Mouse (Mus musculus) cerebellum, postnatal 4 days (tissue): Measurements from ENCODE around the gene Plgrkt.
"Not testable (repeated sequence)": the region's sequence is repeated elsewhere in the genome, so short reads cannot be mapped to it uniquely, and the experiment has no call there.

Experiments used
- DNase-seq, 2 experiments: peaks; one replicate each; pipeline ENCODE4 v3.0.0; 2022; ENCODE audit warnings: low spot score in 2 of 2, mixed read lengths in 1 of 2

Plgrkt gene

DNA sequence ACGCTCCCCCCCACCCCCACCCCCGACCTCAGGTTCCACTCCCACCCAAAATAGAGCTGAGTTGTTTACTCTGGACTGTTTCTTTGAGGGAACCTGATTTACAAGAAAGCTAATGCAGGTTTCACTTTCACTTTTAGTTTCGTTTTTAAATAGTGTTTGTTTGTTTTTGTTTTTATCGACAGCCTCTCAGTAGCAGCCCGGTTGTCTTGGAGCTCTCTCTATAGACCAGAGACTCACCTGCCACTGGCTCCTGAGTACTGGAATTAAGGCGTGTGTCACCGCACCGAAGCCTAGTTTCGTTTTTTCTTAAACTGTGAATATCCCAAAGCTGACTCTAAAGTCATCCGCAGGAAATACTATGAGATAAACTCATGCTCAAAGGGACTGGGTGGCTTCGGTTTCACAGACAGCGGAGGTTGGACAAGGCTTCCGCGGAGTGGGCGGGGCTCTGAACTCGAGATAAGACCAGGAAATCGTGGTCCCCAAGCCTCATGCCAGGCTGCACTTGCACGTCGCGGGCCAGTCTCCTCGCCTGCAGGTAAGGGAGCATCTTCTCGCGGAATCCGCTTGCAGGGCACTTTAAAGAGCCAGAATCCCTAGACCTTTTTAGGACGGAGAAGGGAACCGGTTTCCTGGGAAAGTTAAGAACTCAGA is at the start of gene Plgrkt, which contains the start of gene Cd274:
Plgrkt (minus strand) TSS at position 422 of the 654 bp plus-strand sequence.
Cd274 (plus strand) TSS at position 487 of the 654 bp plus-strand sequence.
- DNase-seq = peak in 1 of 2 experiments; percentile 17

DNA sequence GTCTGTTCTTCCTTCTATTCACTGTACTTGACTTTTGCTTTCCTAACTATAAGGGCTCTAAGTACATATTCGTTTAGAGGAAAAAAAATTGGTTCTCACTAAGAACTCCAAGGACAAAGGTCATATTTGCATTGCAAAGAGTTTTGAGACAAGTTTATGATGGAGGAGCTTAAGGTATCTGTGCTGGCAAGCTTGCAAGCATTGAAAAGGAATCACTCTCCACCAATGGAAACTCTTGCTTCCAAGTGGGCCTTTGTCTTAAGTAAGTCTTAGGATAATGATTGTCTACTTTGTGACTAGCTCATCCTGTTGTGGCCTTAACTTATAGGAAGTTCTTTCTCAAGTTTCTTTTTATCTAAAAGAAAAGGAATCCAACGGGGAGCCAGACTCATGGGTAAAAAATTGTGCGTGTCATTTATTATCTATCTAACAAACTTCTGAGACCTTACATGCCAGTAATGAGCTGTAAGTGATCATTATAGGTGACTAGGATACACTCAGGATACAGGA is 49.3 kb upstream of the Plgrkt start:
- DNase-seq = no peak

GRCm38 (mm10) chr19:29414917-29415316 is 47.7 kb upstream of the Plgrkt start:
- not testable (repeated sequence) for DNase-seq

- no peak for DNase-seq
These were observed 47.3 kb upstream of the Plgrkt start for GRCm38 (mm10) chr19:29414513-29414912.

GRCm38 (mm10) chr19:29412476-29413420 is 45.6 kb upstream of the Plgrkt start:
- DNase-seq = peak in 1 of 2 experiments; percentile 6

GRCm38 (mm10) chr19:29410619-29411018 is 43.4 kb upstream of the Plgrkt start, which contains the start of gene Pdcd1lg2:
Gene Pdcd1lg2 (plus strand): TSS chr19:29410919.
- no peak for DNase-seq

DNA sequence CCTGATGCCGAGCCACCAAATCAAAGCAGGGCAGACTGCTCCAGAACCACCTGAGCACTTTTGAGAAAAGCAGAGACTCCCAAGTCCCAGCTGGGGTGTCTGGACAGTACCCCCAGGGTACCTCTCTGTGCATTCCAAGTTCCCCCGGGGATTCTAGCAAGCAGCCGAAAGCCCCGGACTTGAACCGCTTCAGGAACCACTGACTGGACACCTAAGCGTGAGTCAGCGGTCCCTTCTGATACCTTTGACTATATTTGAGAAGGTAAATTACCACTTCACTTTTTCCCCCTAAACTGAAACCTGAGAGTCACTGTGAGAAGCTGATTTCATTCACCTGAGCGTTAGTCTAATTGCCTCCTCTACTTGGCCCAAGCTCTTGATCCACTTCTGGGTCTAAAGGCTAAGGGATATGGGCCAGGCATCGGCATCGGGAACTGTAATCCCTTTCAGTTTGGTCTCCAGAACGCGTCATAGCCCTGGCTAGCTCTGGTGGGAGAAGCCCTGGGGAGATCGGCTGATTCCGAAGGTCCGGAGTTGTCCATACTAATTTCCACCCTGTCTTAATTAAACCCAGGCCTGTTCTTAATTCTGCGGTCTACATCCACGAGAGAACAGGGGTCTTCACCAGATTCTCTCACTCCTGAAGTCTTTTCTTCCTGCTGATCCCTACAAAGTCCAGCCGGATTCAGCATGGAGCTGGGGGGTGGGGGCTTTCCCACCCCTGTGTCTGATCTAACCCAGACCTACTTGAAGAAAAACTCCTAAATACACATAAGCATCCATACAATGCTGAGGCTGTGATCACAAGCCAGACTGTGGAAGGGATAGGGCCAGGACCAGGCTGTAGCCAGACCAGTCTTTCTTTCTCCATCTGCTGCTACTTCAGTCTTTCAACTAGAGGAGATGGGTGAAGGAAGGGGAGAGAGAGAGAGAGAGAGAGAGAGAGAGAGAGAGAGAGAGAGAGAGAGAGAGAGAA is 39.1 kb upstream of the Plgrkt start:
- DNase-seq = no peak

DNA sequence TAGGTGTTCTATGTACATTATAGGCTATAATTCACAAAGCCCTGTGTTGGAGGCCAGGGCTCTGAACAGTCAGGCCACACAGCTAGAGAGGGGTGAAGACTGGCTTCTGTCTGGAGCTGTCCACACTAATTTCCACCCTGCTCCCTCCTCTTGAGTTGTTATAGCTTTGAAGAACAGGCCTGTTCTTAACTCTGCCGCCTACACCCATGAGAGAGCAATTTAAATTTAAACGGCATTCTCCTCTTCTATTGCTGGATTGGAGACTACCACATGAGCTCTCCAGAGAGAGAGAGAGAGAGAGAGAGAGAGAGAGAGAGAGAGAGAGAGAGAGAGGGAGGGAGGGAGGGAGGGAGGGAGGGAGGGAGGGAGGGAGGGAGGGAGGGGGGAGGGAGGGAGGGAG is 38.2 kb upstream of the Plgrkt start:
- no peak for DNase-seq

- DNase-seq = no peak
These were observed 36.1 kb upstream of the Plgrkt start for GRCm38 (mm10) chr19:29403251-29403650.

DNA sequence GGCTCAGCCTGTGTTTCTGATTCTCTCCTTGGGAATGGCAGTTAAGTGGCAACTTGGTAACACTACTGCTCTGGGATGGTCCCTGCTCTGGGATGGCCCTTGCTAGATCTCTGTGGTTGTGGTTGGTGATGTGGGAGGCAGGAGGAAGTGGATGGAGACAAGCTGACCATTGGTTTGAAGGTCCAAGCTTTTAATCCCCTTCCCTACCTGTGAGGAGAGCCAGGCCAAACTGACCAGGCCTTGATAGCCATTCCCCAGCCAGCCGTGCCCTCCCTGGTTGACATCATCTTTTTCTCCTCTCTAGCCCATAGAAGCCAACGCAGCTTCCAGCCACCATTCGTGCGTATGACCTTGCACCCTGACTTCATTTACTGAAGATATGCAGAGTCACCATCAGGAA is 35.4 kb upstream of the Plgrkt start:
- DNase-seq = no peak

DNA sequence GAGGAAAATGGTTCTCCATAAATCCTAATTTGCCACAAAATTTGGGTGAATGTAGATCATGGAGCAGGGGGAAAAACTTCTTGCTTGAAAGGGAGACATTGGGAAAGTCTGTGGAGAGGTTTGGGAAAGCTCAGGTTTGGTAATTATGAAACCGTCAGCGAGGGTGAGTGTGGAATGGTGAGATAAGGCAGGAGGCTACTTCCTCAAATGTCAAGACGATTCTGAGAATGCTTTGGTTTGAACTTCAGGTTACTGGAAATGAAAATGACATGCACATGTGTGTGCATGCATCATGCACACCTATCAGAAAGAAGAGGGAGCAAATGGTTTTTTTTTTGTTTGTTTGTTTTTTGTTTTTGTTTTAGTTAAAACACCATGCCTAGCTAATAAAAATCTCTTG is 33.3 kb upstream of the Plgrkt start:
- no peak for DNase-seq

DNA sequence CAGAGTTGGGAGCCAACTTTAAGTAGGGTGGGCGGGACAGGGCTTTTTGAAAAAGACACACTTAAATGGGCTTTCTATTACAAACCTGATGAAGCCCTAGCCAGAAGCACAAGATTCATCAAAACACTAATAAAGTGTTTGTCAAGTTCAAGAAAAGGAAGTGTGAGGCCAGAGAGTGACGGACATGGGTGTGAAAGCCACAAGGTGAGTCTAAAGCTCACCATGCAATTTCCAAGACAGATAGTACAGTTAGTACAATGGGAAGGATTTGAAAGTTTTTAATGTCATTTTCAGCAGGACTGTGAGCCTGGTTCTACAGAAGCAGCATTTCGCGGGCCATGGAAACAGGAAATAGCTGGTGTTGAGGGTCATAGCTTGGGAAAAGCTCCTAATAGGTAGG is 32.6 kb upstream of the Plgrkt start:
- DNase-seq = no peak

DNA sequence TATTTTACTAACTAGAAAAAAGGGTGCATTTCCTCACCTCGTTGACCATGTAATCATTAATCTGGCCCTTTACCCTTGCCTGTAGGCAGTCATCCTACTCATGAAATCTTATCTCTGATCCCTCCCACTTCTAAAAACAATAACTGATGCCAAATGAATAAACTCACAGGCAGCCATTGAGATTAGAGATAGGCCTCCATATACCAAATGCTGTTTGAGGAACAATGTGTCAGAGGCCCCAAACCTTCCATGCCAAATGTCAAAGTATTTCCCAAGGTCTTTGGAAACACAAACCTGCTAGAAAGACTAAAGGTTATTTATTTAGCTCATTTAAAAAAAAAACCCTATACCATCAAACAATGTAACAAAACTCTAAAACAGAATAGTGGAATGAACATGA is 29.2 kb upstream of the Plgrkt start:
- DNase-seq = no peak

DNA sequence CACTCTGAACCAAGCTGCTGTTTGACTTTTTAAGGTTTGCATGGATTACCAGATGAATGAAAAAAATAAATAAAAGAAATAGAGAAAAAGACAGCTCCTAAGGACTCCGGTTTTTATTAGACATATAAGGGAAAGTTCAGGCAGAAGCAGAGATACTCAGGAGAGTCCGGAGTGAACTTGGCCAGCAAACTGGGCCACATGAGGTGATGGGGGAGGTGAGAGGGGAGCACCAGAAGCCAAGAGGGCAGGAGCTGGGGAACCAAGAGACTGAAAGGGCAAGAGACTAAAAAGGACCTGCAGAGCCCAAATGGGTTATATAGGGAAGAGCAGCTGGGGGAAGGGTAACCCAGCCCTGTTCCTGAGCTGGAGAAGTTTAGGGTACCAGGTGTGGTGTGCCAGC is 27.5 kb upstream of the Plgrkt start:
- no peak for DNase-seq

GRCm38 (mm10) chr19:29393333-29393732 is 26.1 kb upstream of the Plgrkt start:
- no peak for DNase-seq

GRCm38 (mm10) chr19:29391279-29391678 is 24.1 kb upstream of the Plgrkt start:
- no peak for DNase-seq

DNA sequence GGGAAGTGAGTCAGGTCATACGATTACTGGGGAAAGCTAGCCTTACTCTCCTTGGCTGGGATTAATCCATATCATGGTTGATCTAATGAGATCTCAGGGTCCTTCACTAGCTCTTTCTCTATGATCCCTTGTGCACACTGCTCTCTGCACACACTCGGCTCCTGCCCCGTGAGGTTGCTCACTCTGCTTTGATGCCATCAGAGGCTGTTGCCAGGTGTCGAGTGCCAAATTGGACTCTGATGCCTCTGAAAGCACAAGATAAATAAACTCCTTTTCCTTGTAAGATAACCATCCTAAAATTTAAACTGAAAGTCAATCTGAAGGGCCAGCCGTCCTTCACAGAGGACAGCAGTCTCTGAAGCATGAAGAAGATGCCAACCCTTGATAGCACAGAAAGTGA is 23.3 kb upstream of the Plgrkt start:
- no peak for DNase-seq

DNA sequence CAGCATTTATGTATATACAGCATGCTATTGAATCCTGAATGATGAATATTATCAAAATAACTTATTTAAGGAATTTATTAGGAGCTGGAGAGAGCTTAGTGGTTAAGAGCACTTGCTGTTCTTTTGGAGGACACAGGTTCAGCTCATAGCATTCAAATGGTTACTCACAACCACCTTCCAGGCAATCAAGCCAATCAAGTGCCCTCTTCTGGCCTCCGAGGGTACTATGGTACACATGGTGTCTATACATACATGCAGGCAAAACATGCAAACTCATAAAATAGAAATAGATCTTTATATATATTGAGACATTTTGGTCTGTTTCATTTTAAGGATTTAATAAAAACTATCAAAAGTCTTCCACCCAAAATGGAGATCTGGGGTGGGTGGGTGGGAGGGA is 21.6 kb upstream of the Plgrkt start:
- DNase-seq = no peak

DNA sequence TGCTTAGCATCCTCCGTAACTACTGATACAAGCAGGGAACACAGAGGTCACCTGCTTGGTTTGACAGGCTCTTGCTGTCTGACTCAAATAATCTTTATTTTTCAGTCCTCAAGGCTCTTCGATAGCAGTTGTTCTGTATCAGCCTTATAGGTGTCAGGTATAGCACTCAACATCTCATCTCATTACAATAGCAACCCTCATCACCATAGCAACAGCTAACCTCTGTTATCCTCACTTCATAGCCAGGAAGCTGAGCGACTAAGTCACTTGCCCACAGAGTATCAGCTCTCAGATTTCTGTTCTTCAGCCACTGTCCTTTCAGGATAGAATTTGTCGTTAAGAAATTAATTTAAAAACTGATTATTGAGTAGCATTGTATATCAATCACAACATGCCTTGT is 18.6 kb upstream of the Plgrkt start:
- no peak for DNase-seq

DNA sequence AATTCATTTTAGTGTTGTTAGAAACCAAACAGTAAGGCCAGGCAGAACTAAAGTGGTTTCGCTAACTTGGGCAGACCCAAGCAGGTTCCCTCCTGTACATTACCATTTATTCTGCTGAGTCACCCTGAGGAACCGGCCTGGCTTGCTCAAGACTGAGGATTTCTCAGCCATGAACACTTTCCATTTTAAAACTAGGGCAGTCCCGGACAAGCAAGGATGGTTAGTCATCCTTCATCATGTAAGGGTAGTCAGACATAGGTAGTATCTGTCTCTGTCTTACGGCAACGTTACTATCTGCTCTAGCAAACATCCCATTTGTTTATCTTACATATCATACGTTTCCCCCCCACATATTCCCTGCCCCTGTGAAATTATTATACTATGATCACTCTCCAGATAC is 17.8 kb upstream of the Plgrkt start:
- DNase-seq = no peak

GRCm38 (mm10) chr19:29384412-29384811 is 17.2 kb upstream of the Plgrkt start:
- DNase-seq = no peak
